Mouse (Mus musculus) thymus, adult 2 months (tissue): ENCODE measurements around the gene 4921524J17Rik. TPM values are rescaled to one million over a fixed set of nuclear protein-coding genes. Genes with fewer than 3 reads are reported as not detected.

ENCODE experiments used
- DNase-seq: peaks from one replicate; pipeline ENCODE4 v3.0.0; 2021
- H3K27ac ChIP-seq: fragments of 200-500 bp; 2 replicates; pipeline ENCODE4 v1.5.1; 2012; ENCODE audit warnings: low read length, control low read depth; ENCODE audit not compliant: control insufficient read depth, insufficient read depth
- H3K27me3 ChIP-seq: fragments of 200-500 bp; 2 replicates; pipeline ENCODE4 v1.6.1; 2012; ENCODE audit warnings: mild to moderate bottlenecking, low read length, moderate library complexity, mixed read lengths; ENCODE audit not compliant: control insufficient read depth, insufficient read depth
- H3K36me3 ChIP-seq: fragments of 200-500 bp; 2 replicates; pipeline ENCODE4 v1.6.1; 2012; ENCODE audit warnings: mild to moderate bottlenecking, low read length, moderate library complexity; ENCODE audit not compliant: control insufficient read depth, insufficient read depth
- H3K4me1 ChIP-seq: fragments of 200-500 bp; replicated peaks from 2 replicates; pipeline ENCODE4 v1.6.1; 2012; ENCODE audit warnings: low read length; ENCODE audit not compliant: control insufficient read depth, insufficient read depth
- H3K4me3 ChIP-seq: fragments of 200-500 bp; 2 replicates; pipeline ENCODE4 v1.5.1; 2012; ENCODE audit warnings: mild to moderate bottlenecking, low read length, control low read depth, moderate library complexity; ENCODE audit not compliant: control insufficient read depth, insufficient read depth
- CTCF ChIP-seq: fragments of 200-500 bp; IDR thresholded peaks from 2 replicates; pipeline ENCODE4 v1.5.1; 2012; ENCODE audit warnings: mild to moderate bottlenecking, control low read depth, low read length, moderate library complexity, borderline replicate concordance; ENCODE audit not compliant: control insufficient read depth, poor library complexity, insufficient read depth; ENCODE audit errors: extremely low read depth
- POLR2A ChIP-seq: fragments of 200-500 bp; IDR thresholded peaks from 2 replicates; pipeline ENCODE4 v1.6.1; 2012; ENCODE audit warnings: mild to moderate bottlenecking, low read length, control low read depth, moderate library complexity; ENCODE audit not compliant: control insufficient read depth, poor library complexity, insufficient read depth; ENCODE audit errors: extremely low read depth
- WGBS: fragments of 180-500 bp; shearing (Covaris S2); methylation state at CpG from one replicate; pipeline ENCODE4 v1.1.7; 2018; 5-methylcytosine and 5-hydroxymethylcytosine counted together
- polyA plus RNA-seq: library from polyadenylated mRNA; depleted of rRNA; stranded (reverse); fragments of >200 nt; gene quantifications from 2 replicates; pipeline ENCODE4 v1.2.3, GENCODE M21; 2012; rRNA removed

The 4921524J17Rik gene
- polyA plus RNA-seq, 1 experiment, result 7.2 TPM

DNA sequence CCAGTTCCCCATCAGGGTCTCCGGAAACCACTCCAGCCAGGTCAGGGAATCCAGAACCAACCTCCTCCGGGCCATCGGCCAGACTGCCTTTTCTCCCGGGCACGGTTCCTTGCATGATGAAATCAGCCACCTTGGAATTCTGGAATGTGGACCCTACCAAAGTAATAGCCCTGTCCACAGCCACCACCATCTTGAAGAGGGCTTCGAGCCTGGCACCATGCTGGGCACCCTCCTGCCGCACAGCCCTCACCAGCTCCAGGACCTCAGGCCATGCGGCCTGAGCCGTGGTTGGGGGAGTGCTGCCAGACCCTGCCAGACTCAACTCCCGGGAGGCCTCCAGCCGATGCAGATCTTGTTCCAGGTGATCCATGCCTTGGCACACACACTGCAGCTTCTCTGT is 68.0 kb downstream of the 4921524J17Rik start:
- DNase-seq, result no peak
- Histone ChIP-seq H3K4me3 (no peak overlapping the region), H3K27ac (no peak overlapping the region), H3K27me3 (no peaks in the 10 kb centered on the region), H3K36me3 (no peaks in the 10 kb centered on the region), H3K4me1 (no peaks in the 10 kb centered on the region)
- TF ChIP-seq CTCF, result no peak
- no peak for TF ChIP-seq POLR2A
- 92% methylated on average over 11 of the region's 11 CpGs for WGBS

DNA sequence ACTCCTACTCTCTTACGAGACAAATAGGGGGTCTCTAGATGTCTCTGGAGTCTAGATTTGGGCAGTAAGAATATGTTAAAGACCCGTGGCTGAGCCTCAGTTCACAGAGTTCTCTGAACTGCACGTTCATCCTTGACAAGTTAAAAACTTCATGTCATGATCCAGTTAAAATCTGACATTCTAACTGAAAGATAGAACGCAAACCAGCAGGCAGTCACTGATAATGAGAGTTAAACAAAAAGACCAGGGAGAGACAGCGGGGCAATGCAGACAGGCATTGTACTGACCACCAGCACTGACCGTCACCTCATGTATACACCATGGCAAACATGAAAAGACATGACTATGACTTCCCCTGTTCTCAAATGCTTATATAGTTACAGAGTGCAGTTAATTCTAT is 69.2 kb downstream of the 4921524J17Rik start:
- WGBS, result 92% methylated on average over 6 of the region's 6 CpGs
- Histone ChIP-seq H3K27ac (no peak overlapping the region), H3K4me1 (no peaks in the 10 kb centered on the region), H3K36me3 (no peaks in the 10 kb centered on the region), H3K27me3 (no peaks in the 10 kb centered on the region), H3K4me3 (no peak overlapping the region)
- no peak for DNase-seq
- TF ChIP-seq CTCF (no peak), POLR2A (no peak)

DNA sequence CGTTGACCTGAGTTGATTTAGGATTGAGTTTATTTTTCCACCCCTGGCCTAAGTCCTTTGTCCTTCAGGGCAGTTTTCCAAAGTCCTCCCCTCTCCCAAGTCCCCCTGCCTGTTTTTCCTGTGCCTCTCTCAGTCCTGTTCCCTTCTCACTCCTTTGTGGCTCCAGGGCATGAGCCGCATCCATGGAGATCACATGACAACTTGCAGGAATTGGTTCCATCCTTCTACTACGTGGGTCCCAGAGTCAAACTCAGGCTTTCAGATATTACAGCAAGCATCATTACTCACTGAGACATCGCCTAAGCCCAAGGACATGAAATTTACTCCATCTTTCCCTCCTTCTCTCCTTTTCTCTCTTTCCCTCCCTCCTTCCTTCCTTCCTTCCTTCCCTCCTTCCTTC is 70.4 kb downstream of the 4921524J17Rik start:
- Histone ChIP-seq H3K36me3 (no peaks in the 10 kb centered on the region), H3K27me3 (no peaks in the 10 kb centered on the region), H3K27ac (no peak overlapping the region), H3K4me3 (no peak overlapping the region), H3K4me1 (no peaks in the 10 kb centered on the region)
- 94% methylated on average over 4 of the region's 4 CpGs for WGBS
- DNase-seq, result no peak
- no peak for TF ChIP-seq CTCF
- TF ChIP-seq POLR2A, result no peak

Other genes with a start within 250 kb of the 4921524J17Rik start
- gene Olfr371, start 206.8 kb downstream of the 4921524J17Rik start, polyA plus RNA-seq, result not detected in 2 replicates
- gene Orc6, start 133.2 kb downstream of the 4921524J17Rik start, polyA plus RNA-seq, result 29.0 and 32.1 TPM in 2 replicates
- gene Vps35, start 133.0 kb downstream of the 4921524J17Rik start, polyA plus RNA-seq, result 14.1 and 15.7 TPM in 2 replicates
- gene Mylk3, start 46.5 kb downstream of the 4921524J17Rik start, polyA plus RNA-seq, result 0.56 and 9.0 TPM in 2 replicates
- gene Gpt2, start 59.7 kb upstream of the 4921524J17Rik start, polyA plus RNA-seq, result 6.0 and 8.2 TPM in 2 replicates
- gene Dnaja2, start 122.5 kb upstream of the 4921524J17Rik start, polyA plus RNA-seq, result 10.1 and 13.1 TPM in 2 replicates